Mouse (Mus musculus) layer of hippocampus, adult 9-10 months (tissue): ENCODE results near the gene Prkd2.
A peak's percentile ranks its signal among the peaks of the same experiment; 100 is the strongest.

Source experiments
- DNase-seq: peaks from one replicate; pipeline ENCODE4 v3.0.0; 2022; ENCODE audit warnings: low spot score

Prkd2 gene

GRCm38 (mm10) chr7:16842645-16843063, at the start of gene Prkd2:
Gene Prkd2, plus strand, starts transcription at chr7:16842902.
- peak; percentile 59 for DNase-seq

GRCm38 (mm10) chr7:16793010-16793725, 49.5 kb upstream of the Prkd2 start:
- no peak for DNase-seq

GRCm38 (mm10) chr7:16794886-16795285, 47.8 kb upstream of the Prkd2 start:
- DNase-seq = no peak

GRCm38 (mm10) chr7:16804409-16805028, 38.2 kb upstream of the Prkd2 start:
- DNase-seq = no peak

- no peak for DNase-seq
These were observed 34.8 kb upstream of the Prkd2 start for GRCm38 (mm10) chr7:16807936-16808335.

GRCm38 (mm10) chr7:16808647-16809046, 34.1 kb upstream of the Prkd2 start:
- no peak for DNase-seq

- no peak for DNase-seq
These were observed 33.0 kb upstream of the Prkd2 start for GRCm38 (mm10) chr7:16809739-16810138.

GRCm38 (mm10) chr7:16810399-16810919, 32.2 kb upstream of the Prkd2 start:
- DNase-seq = no peak

- DNase-seq = no peak
These were observed 31.6 kb upstream of the Prkd2 start for GRCm38 (mm10) chr7:16810920-16811648.

GRCm38 (mm10) chr7:16811649-16812070, 31.0 kb upstream of the Prkd2 start:
- no peak for DNase-seq

GRCm38 (mm10) chr7:16812505-16812904, 30.2 kb upstream of the Prkd2 start:
- no peak for DNase-seq

- DNase-seq = no peak
These were observed 27.3 kb upstream of the Prkd2 start, which contains the start of gene Strn4 for GRCm38 (mm10) chr7:16815351-16815941. Gene Strn4, plus strand, starts transcription at chr7:16815889.

GRCm38 (mm10) chr7:16816078-16816474, 26.6 kb upstream of the Prkd2 start:
- no peak for DNase-seq

- DNase-seq = no peak
These were observed 26.1 kb upstream of the Prkd2 start, which contains the start of gene Fkrp for GRCm38 (mm10) chr7:16816475-16817122. Gene Fkrp, minus strand, starts transcription at chr7:16816732.

GRCm38 (mm10) chr7:16817693-16818092, 25.0 kb upstream of the Prkd2 start:
- peak; percentile 64 for DNase-seq

GRCm38 (mm10) chr7:16819794-16820193, 22.9 kb upstream of the Prkd2 start:
- DNase-seq = no peak

- DNase-seq = no peak
These were observed 22.4 kb upstream of the Prkd2 start for GRCm38 (mm10) chr7:16820271-16820763.

- no peak for DNase-seq
These were observed 21.6 kb upstream of the Prkd2 start for GRCm38 (mm10) chr7:16821091-16821490.

- DNase-seq = no peak
These were observed 21.0 kb upstream of the Prkd2 start for GRCm38 (mm10) chr7:16821669-16822101.

GRCm38 (mm10) chr7:16823734-16824133, 19.0 kb upstream of the Prkd2 start:
- no peak for DNase-seq

GRCm38 (mm10) chr7:16825785-16826184, 16.9 kb upstream of the Prkd2 start:
- no peak for DNase-seq
